Mouse (Mus musculus): ENCODE measurements at regions not wholly inside any gene's neighbourhood (a gene's known extent, or its start where the extent isn't known, plus 50 kb on each side); places are given as distances from the start of the nearest gene placed in this dataset.
A peak's percentile ranks its signal among the peaks of the same experiment; 100 is the strongest.

DNA sequence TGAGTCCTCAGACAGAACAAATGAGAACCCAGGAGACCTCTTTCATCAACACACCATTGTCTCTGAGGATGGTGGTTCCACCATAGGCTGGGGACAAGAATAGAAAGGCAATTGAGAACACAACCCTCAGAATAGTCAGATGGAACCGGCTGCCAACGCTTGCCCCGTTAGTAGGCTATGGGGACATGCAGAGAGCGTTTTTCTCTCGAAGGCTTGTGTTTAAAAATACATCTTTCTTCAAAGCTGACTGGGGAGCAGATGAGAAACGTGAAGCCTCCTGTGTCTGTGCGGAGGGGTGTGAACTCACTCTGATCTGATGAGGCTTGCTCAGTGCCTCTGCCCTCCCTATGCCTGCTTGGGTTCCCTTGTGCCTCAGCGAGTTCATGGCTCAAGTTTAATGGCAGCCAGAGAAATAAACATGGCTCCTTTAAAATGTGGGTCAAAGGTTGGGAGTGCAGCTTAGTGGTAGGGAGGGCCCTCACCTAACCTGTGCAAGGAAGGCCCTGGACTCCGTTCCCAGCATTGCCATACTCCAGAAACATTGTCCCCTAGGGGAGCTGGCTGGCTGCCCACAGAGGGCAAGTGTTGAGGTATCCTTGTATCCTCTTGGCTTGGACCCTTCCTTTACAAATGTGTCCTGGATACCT lies 53.7 kb upstream of the Tarbp1 start:
- 73% methylated on average over 9 of the region's 9 CpGs for WGBS
- Histone ChIP-seq H3K9ac (ENCODE audit: low read depth, low read length) (no peak overlapping the region), H3K4me2 (replicated peaks; ENCODE audit: low read depth) (no peak overlapping the region), H3K27ac (ENCODE audit: low read depth, low read length) (no peak overlapping the region), H3K36me3 (ENCODE audit: control insufficient read depth, insufficient read depth) (no peaks in the 10 kb centered on the region), H3K4me1 (replicated peaks; ENCODE audit: control insufficient read depth, insufficient read depth, low read length) (peaks cover 11% of the 10 kb centered on the region), H3K9me3 (ENCODE audit: control insufficient read depth) (no peaks in the 10 kb centered on the region), H3K4me3 (ENCODE audit: low read depth, low read length) (no peak overlapping the region), H3K27me3 (replicated peaks; ENCODE audit: control insufficient read depth, insufficient read depth, low read length) (no peaks in the 10 kb centered on the region)
- TF ChIP-seq CTCF (IDR thresholded peaks at IDR 0.05; ENCODE audit: low read depth), result no peak
- ATAC-seq, result no peak

DNA sequence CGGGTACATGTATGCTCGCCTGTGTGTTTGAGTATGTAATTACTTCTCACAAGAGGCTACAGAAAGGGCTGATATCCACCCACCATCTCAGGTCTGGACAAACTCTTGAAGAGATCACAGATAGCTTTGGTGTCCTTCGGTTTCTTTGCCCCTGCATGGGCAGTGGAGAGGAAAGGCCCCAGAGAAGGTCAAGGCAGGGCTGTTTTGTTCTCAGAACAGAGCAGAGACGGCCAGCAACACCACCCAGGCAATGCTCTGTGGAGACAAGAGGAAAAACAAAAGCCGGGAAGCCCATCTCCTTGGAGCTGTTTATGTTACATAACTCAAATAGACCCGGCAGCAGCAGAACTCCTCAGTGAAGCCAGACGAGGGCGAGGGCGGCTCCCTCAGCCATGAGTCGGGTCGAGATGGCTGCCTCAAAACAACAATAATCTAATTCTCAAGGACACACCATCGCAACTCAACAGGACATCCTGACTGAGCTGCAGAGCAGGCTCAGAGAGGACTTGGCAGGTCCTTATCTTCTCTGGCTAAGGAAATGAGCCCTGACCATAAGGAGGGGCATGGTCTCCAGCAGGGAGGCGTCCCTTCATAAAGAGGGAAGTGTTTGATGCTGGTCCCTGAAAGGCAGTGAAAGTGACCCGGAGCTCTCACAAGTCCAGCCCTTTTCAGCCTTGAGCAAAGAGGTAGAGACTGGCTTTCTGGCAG lies 52.2 kb upstream of the Tarbp1 start:
- peak; percentile 31; the same call in 1 of the 2 replicates for TF ChIP-seq CTCF (IDR thresholded peaks at IDR 0.05; ENCODE audit: low read depth)
- Histone ChIP-seq H3K4me1 (replicated peaks; ENCODE audit: control insufficient read depth, insufficient read depth, low read length) (peaks cover 11% of the 10 kb centered on the region), H3K27ac (ENCODE audit: low read depth, low read length) (peak overlapping the region; percentile 50; the same call in 1 of the 2 replicates), H3K9ac (ENCODE audit: low read depth, low read length) (no peak overlapping the region), H3K4me2 (replicated peaks; ENCODE audit: low read depth) (0 out of 2 replicates have a peak overlapping the region, but pooled peaks have one; percentile 1), H3K9me3 (ENCODE audit: control insufficient read depth) (no peaks in the 10 kb centered on the region), H3K4me3 (ENCODE audit: low read depth, low read length) (no peak overlapping the region), H3K36me3 (ENCODE audit: control insufficient read depth, insufficient read depth) (no peaks in the 10 kb centered on the region), H3K27me3 (replicated peaks; ENCODE audit: control insufficient read depth, insufficient read depth, low read length) (no peaks in the 10 kb centered on the region)
- WGBS, result 23% methylated on average over 14 of the region's 14 CpGs
- ATAC-seq, result no peak

DNA sequence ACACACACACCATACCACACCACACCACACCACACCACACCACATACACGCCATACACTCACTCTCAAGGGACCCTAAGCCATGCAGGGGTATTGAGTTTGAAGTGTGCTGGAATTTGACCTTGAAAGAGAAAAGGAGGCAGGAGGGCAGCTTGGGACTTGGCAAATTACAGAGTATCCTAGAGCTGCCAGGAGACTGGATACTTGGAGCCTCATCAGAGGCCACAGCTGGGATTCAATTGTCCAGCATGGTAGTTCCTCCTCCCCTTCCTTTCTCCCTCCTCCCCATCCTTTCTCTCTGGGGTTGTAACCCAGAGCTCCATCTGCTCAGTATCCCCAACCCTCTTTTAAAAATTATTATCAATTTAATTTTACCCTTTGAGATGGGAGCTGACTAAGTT lies 50.7 kb upstream of the Tarbp1 start:
- WGBS, result 64% methylated on average over 1 of the region's 1 CpGs
- no peak for TF ChIP-seq CTCF (IDR thresholded peaks at IDR 0.05; ENCODE audit: low read depth)
- no peak overlapping the region for H3K4me3 ChIP-seq (ENCODE audit: low read depth, low read length)

More for the DNA sequence above, 50.7 kb upstream of the Tarbp1 start:
- Histone ChIP-seq H3K4me1 (replicated peaks; ENCODE audit: control insufficient read depth, insufficient read depth, low read length) (peaks cover 11% of the 10 kb centered on the region), H3K27ac (ENCODE audit: low read depth, low read length) (no peak overlapping the region), H3K4me2 (replicated peaks; ENCODE audit: low read depth) (no peak overlapping the region), H3K9ac (ENCODE audit: low read depth, low read length) (no peak overlapping the region), H3K36me3 (ENCODE audit: control insufficient read depth, insufficient read depth) (no peaks in the 10 kb centered on the region), H3K27me3 (replicated peaks; ENCODE audit: control insufficient read depth, insufficient read depth, low read length) (no peaks in the 10 kb centered on the region), H3K9me3 (ENCODE audit: control insufficient read depth) (no peaks in the 10 kb centered on the region)
- ATAC-seq, result no peak

All from intestine, postnatal 0 days (tissue).